Mouse (Mus musculus) embryonic facial prominence, embryonic 11.5 days (tissue): Measurements from ENCODE around the gene AU040320. TPM values are rescaled to one million over a fixed set of nuclear protein-coding genes. Genes with fewer than 3 reads are reported as not detected.

Experiments used
- ATAC-seq: fragments of 200-750 bp; cut with Nextera tagmentation; replicated peaks from 2 replicates; pipeline ENCODE4 v1.8.0; 2017; ENCODE audit warnings: low read depth; ENCODE audit not compliant: insufficient number of reproducible peaks, low FRiP score, low TSS enrichment
- DNase-seq: peaks from one replicate; pipeline ENCODE4 v3.0.0-alpha.2; 2015; ENCODE audit warnings: low spot score
- H3K27ac ChIP-seq: fragments of 300-500 bp; sonication (generic); replicated peaks from 2 replicates; pipeline ENCODE4 v1.5.1; 2014; ENCODE audit warnings: mild to moderate bottlenecking, low read depth, low read length, control low read depth
- H3K27me3 ChIP-seq: fragments of 300-500 bp; sonication (generic); 2 replicates; pipeline ENCODE4 v1.6.1; 2014; ENCODE audit warnings: mild to moderate bottlenecking, low read length, moderate library complexity, mixed read lengths; ENCODE audit not compliant: control insufficient read depth, insufficient read depth
- H3K36me3 ChIP-seq: fragments of 300-500 bp; sonication (generic); replicated peaks from 2 replicates; pipeline ENCODE4 v1.6.1; 2014; ENCODE audit warnings: low read depth, mild to moderate bottlenecking, low read length, moderate library complexity, mixed read lengths; ENCODE audit not compliant: control insufficient read depth, insufficient read depth
- H3K4me1 ChIP-seq: fragments of 300-500 bp; sonication (generic); 2 replicates; pipeline ENCODE4 v1.6.1; 2014; ENCODE audit warnings: low read length, mixed read lengths; ENCODE audit not compliant: control insufficient read depth, insufficient read depth
- H3K4me2 ChIP-seq: fragments of 300-500 bp; sonication (generic); 2 replicates; pipeline ENCODE4 v1.6.1; 2014; ENCODE audit warnings: low read depth, mild to moderate bottlenecking, control low read depth, low read length, moderate library complexity
- H3K4me3 ChIP-seq: fragments of 300-500 bp; sonication (generic); 2 replicates; pipeline ENCODE4 v1.5.1; 2014; ENCODE audit warnings: low read depth, low read length, control low read depth
- H3K9ac ChIP-seq: fragments of 300-500 bp; sonication (generic); replicated peaks from 2 replicates; pipeline ENCODE4 v1.6.1; 2014; ENCODE audit warnings: mild to moderate bottlenecking, control low read depth, low read length
- H3K9me3 ChIP-seq: fragments of 300-500 bp; sonication (generic); replicated peaks from 2 replicates; pipeline ENCODE4 v1.6.1; 2016; ENCODE audit warnings: mild to moderate bottlenecking, low read length, inconsistent platforms, mixed read lengths; ENCODE audit not compliant: control insufficient read depth
- WGBS: fragments of 180-500 bp; shearing (Covaris S2); extraction: QIAGEN DNeasy Blood & Tissue Kit; methylation state at CpG from one replicate; pipeline ENCODE4 v1.1.7; 2014; 5-methylcytosine and 5-hydroxymethylcytosine counted together
- polyA plus RNA-seq: library from polyadenylated mRNA; unstranded; fragments of >200 nt; fragmentation: Nextera tagmentation; extraction: Ambion mirVana; gene quantifications from 2 replicates; pipeline ENCODE4 v1.2.1, GENCODE M21; 2014

Gene AU040320
- polyA plus RNA-seq, 1 experiment from 2014 or later = 16.4 TPM

DNA sequence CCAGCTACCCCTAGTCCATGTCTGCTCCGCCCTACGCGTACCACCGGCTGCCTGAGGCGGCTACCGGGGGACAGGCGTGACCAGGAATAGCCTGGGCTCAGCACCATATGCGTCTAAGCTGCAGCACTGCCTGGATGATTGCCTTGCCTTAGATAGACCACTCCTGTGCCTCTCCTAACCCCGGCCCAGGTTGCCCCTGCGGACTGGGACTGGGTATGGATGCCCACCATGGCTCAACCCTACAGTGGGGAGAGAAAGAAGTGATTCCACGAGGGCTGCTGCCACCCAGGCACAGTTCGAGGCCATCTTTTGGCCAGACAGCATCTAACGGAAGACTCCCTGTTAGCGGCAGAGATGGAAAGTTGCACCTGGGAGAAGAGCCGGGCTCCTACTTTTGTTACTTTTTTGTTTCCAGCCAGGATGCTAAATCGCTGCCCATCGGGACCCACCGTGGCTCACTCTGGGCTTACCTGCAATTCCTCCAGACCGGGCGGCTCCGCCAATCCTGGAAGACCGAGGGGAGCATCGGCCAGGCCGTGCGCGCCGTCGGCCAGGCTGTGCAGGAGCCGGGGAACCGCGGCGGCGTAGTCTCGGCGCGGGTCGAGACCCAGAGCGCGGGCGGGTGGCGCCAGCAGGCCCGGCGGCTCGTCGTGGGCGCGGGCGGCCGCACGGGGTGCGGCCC is 18.5 kb upstream of the AU040320 start:
- H3K4me3 ChIP-seq = peak overlapping the region; percentile 15
- H3K4me1 ChIP-seq = peaks cover 8% of the 10 kb centered on the region
- H3K4me2 ChIP-seq = no peak overlapping the region; the same call in 1 of the 2 replicates
- H3K27me3 ChIP-seq = peaks cover 81% of the 10 kb centered on the region
- H3K27ac ChIP-seq = no peak overlapping the region
- no peak for ATAC-seq
- H3K36me3 ChIP-seq = no peaks in the 10 kb centered on the region
- DNase-seq = no peak
- H3K9ac ChIP-seq = no peak overlapping the region
- 2% methylated on average over 51 of the region's 51 CpGs for WGBS
- H3K9me3 ChIP-seq = no peaks in the 10 kb centered on the region

DNA sequence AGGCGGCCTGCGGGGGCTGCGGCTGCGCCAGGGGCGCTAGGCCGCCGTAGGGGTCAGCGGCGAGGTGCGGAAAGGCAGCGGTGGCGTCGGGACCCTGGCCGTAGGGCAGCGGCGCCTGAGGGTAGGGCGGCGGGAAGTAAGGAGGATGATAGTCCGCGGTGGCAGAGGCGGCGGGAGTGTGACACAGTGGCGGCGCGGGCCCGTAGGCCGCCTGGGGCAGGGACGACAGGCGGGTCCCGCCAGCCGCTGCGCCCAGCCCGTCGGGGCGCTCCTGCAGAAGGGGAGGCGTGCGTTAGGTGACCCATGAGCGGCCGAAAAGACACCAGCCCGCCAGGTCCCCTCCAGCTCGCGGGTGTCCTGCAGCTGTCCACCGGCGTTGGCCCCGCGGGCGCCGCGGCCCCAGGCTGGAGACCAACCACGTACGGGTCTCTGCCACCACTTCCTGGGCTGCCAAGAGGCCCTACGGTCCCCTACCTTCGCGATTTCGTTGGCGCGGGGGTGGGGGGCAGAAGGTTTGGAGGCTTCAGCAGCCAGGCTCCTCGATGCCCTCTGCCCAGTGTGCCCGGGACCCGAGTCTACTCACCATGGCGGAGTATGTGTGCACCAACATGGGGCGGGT is 17.9 kb upstream of the AU040320 start:
- Histone ChIP-seq H3K4me3 (peak overlapping the region; percentile 15), H3K9me3 (no peaks in the 10 kb centered on the region), H3K27me3 (peaks cover 76% of the 10 kb centered on the region), H3K36me3 (no peaks in the 10 kb centered on the region), H3K4me1 (peaks cover 8% of the 10 kb centered on the region), H3K4me2 (no peak overlapping the region; the same call in 1 of the 2 replicates), H3K27ac (no peak overlapping the region), H3K9ac (no peak overlapping the region)
- ATAC-seq (no peak), DNase-seq (no peak)
- WGBS = 2% methylated on average over 50 of the region's 62 CpGs

DNA sequence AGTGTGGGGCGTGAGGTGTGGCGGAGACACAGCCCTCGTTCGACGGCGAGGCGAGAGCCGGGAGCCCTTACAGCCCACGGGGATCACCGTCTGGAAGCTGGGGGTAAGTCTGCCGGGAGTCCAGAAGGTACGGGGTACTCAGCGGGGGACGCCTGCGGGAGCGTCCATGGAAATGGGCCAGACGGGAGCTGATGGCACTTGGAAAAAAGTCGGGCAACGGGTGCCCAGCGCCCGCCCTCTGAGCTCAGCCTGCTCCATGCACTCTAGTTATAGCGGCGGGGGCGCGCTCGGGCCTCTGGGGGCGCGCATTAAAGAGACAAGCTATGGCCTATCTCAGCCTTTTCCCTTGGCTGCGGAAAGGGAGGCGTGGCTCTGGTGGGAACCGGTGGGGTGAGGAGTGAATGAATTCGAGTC is 17.3 kb upstream of the AU040320 start, which contains the start of gene Tfap2e:
Gene Tfap2e, minus strand, starts transcription at position 240 of the 414 bp plus-strand sequence.
- DNase-seq (peak; percentile 71), ATAC-seq (no peak)
- Histone ChIP-seq H3K9me3 (no peaks in the 10 kb centered on the region), H3K27me3 (peaks cover 71% of the 10 kb centered on the region), H3K4me1 (peaks cover 8% of the 10 kb centered on the region), H3K9ac (no peak within 1 kb of the TSS), H3K27ac (no peak within 1 kb of the TSS), H3K4me3 (peak within 1 kb of the TSS; percentile 15), H3K36me3 (no peaks in the 10 kb centered on the region), H3K4me2 (peak within 1 kb of the TSS; percentile 19; the same call in 1 of the 2 replicates)
- WGBS = 1% methylated on average over 32 of the region's 32 CpGs

DNA sequence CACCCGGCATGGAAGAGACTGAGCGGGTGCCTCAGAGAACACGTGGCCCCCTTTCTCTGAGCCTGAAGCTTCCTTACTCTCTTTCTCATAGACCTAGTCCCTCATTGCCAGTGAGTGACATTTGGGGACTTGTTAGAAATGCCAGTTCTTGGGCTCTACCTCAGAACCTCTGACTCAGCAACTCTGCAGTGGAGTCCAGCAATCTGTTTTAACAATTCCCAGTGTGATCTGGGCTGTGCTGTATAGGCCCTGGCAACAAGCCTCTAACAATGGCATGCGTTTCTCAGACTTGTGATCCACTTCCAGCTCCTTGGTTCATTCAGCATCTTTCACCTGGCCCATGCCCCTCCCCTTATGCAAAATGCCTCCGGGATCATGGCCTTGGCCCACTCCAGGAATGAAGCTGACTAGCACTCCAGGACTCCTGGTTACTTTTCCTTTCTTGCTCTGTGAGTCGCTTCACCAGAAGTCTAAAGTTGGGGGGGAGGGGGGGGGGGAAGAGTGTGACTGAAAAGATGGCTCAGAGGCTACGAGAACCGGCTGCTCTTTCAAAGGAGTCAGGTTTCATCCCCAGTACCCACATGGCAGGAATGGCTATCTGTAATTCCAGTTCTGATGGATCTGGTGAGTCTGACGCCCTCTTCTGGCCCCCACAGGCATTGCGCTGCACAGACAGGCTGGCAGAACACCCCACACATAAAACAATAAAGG is 13.2 kb upstream of the AU040320 start:
- Histone ChIP-seq H3K9me3 (no peaks in the 10 kb centered on the region), H3K27ac (no peak overlapping the region), H3K27me3 (peaks cover 35% of the 10 kb centered on the region), H3K36me3 (0 out of 2 replicates have a peak, but pooled peaks cover 3% of the 10 kb centered on the region), H3K9ac (no peak overlapping the region), H3K4me3 (no peak overlapping the region), H3K4me2 (no peak overlapping the region), H3K4me1 (no peaks in the 10 kb centered on the region; the same call in none of the 2 replicates)
- DNase-seq (peak; percentile 51), ATAC-seq (no peak)
- WGBS = 14% methylated on average over 10 of the region's 10 CpGs

DNA sequence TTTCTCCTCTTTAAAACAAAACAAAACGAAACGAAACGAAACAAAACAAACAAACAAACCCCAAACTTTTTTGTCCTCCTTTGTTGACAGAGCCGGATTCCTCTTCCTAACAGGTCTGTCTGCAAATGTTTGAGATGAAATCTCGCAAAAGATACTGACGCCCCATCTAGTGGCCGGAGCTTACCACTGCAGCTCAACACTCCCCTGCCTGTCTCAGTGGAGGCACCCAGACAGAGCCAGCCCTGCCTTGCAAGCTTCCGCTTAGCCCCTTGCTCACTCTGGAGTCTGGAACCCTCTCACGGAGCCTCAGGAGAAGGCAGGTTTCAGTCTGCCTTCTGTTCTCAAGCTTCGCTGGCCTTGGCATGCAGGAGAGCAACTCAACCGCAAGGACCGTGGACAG is 11.9 kb upstream of the AU040320 start:
- no peak overlapping the region for H3K4me2 ChIP-seq
- DNase-seq (peak; percentile 92), ATAC-seq (0 out of 2 replicates have a peak, but pooled peaks have one; percentile 44)
- peaks cover 5% of the 10 kb centered on the region for H3K36me3 ChIP-seq
- WGBS = 6% methylated on average over 12 of the region's 12 CpGs
- H3K4me3 ChIP-seq = no peak overlapping the region
- no peak overlapping the region for H3K27ac ChIP-seq
- H3K27me3 ChIP-seq = peaks cover 21% of the 10 kb centered on the region
- H3K9ac ChIP-seq = no peak overlapping the region
- H3K4me1 ChIP-seq = no peaks in the 10 kb centered on the region
- no peaks in the 10 kb centered on the region for H3K9me3 ChIP-seq

DNA sequence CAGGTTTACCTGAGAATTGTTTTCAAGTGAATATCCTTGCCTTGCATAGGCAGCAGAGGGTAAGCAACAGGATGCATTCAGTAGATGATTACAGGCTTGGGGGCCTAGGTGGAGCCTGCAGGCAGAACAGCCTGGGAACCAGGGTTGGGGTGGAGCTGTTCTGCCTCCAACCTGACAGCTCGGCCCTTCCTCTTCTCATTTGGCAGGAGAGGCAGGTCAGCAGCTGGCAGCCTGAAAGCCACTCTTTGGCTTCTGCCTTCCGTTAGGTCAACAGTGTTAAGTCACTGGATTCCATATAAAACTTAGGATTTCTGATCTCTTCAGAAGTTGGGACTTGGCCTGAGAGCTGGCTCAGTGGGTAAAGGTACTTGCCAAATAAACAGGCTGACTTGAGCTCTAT is 10.4 kb upstream of the AU040320 start:
- no peaks in the 10 kb centered on the region for H3K9me3 ChIP-seq
- no peak overlapping the region for H3K4me2 ChIP-seq
- H3K4me3 ChIP-seq = no peak overlapping the region
- DNase-seq (no peak), ATAC-seq (no peak)
- 53% methylated on average over 2 of the region's 2 CpGs for WGBS
- H3K27ac ChIP-seq = no peak overlapping the region
- peaks cover 10% of the 10 kb centered on the region for H3K36me3 ChIP-seq
- no peaks in the 10 kb centered on the region for H3K4me1 ChIP-seq
- H3K9ac ChIP-seq = no peak overlapping the region
- H3K27me3 ChIP-seq = peaks cover 7% of the 10 kb centered on the region

DNA sequence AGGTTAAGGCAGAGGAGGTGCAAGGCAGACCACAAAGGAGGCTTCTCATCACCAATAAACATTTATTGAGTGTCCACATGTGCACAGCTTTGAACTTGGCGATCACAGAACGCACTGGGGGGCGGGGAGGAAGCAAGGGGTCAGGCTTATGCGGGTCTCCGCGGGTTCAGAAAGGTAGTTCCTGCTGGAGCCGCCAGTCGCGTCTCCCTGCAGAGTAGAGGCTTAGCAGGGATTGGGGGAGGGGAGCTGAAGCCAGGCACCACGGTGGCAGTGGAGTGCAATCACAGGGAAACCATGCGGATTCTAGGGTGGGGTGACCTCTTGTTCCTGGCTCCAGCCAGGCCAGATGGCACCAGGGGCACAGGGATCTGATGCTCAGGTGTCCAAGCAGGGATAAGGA is 9.6 kb upstream of the AU040320 start:
- no peaks in the 10 kb centered on the region for H3K4me1 ChIP-seq
- H3K36me3 ChIP-seq = peaks cover 13% of the 10 kb centered on the region
- no peaks in the 10 kb centered on the region for H3K27me3 ChIP-seq
- H3K27ac ChIP-seq = no peak overlapping the region
- ATAC-seq (no peak), DNase-seq (peak; percentile 45)
- H3K9me3 ChIP-seq = no peaks in the 10 kb centered on the region
- H3K4me3 ChIP-seq = no peak overlapping the region
- no peak overlapping the region for H3K9ac ChIP-seq
- WGBS = 4% methylated on average over 11 of the region's 11 CpGs
- H3K4me2 ChIP-seq = no peak overlapping the region

DNA sequence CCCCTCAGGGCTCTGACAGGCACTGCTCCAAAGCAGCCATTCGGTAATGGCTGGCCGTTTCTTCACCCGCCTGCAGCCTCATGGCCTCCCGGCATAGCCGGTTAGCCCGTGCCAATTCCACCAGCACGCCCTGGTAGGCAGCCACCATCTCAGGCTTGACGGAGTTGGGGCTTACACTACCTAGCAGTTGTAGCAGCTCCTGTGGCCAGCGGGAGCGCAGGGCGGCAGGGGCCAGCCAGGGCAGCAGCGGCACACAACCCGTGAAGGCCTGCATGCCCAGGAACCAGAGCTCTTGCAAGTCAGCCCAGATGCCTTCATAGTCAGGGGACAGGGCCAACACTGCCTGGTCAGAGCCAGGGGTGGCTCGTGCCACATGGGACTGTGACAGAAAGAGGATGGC is 8.5 kb upstream of the AU040320 start:
- Histone ChIP-seq H3K4me2 (no peak overlapping the region), H3K9me3 (no peaks in the 10 kb centered on the region), H3K27ac (no peak overlapping the region), H3K9ac (no peak overlapping the region), H3K4me1 (no peaks in the 10 kb centered on the region), H3K4me3 (no peak overlapping the region), H3K36me3 (peaks cover 13% of the 10 kb centered on the region), H3K27me3 (no peaks in the 10 kb centered on the region)
- ATAC-seq (no peak), DNase-seq (no peak)
- WGBS = 86% methylated on average over 14 of the region's 14 CpGs
